Mouse (Mus musculus) hindbrain, postnatal 0 days (tissue): ENCODE data around the gene Nutf2-ps1. TPM values are rescaled to one million over a fixed set of nuclear protein-coding genes. Genes with fewer than 3 reads are reported as not detected.

Experiments
- ATAC-seq: fragments of 200-750 bp; cut with Nextera tagmentation; 2 replicates; pipeline ENCODE4 v1.8.0; 2017; ENCODE audit warnings: mild to moderate bottlenecking, moderate TSS enrichment, moderate library complexity
- DNase-seq: peaks from one replicate; pipeline ENCODE4 v3.0.0-alpha.2; 2015; ENCODE audit warnings: low spot score
- H3K27ac ChIP-seq: fragments of 300-500 bp; sonication (generic); 2 replicates; pipeline ENCODE4 v1.5.1; 2014; ENCODE audit warnings: mild to moderate bottlenecking
- H3K27me3 ChIP-seq: fragments of 300-500 bp; sonication (generic); 2 replicates; pipeline ENCODE4 v1.6.1; 2014; ENCODE audit warnings: low read length, mixed read lengths; ENCODE audit not compliant: insufficient read depth
- H3K36me3 ChIP-seq: fragments of 300-500 bp; sonication (generic); 2 replicates; pipeline ENCODE4 v1.6.1; 2014; ENCODE audit warnings: low read length, mixed read lengths; ENCODE audit not compliant: insufficient read depth
- H3K4me1 ChIP-seq: fragments of 300-500 bp; sonication (generic); 2 replicates; pipeline ENCODE4 v1.6.1; 2014; ENCODE audit warnings: antibody characterized with exemption, low read length, mixed read lengths; ENCODE audit not compliant: insufficient read depth
- H3K4me2 ChIP-seq: fragments of 300-500 bp; sonication (generic); 2 replicates; pipeline ENCODE4 v1.6.1; 2014; ENCODE audit warnings: low read depth, mild to moderate bottlenecking, low read length, moderate library complexity, mixed read lengths
- H3K4me3 ChIP-seq: fragments of 300-500 bp; sonication (generic); 2 replicates; pipeline ENCODE4 v1.5.1; 2014; ENCODE audit warnings: low read length
- H3K9ac ChIP-seq: fragments of 300-500 bp; sonication (generic); replicated peaks from 2 replicates; pipeline ENCODE4 v1.6.1; 2014; ENCODE audit warnings: mild to moderate bottlenecking, low read length, moderate library complexity, mixed read lengths
- H3K9me3 ChIP-seq: fragments of 300-500 bp; sonication (generic); 2 replicates; pipeline ENCODE4 v1.6.1; 2016; ENCODE audit warnings: low read length, mixed read lengths
- CTCF ChIP-seq: IDR thresholded peaks from 2 replicates; pipeline ENCODE4 v1.5.1; 2016; ENCODE audit warnings: antibody characterized with exemption, control low read depth, low read depth
- WGBS: fragments of 180-500 bp; shearing (Covaris S2); extraction: QIAGEN DNeasy Blood & Tissue Kit; methylation state at CpG from one replicate; pipeline ENCODE4 v1.1.7; 2014; 5-methylcytosine and 5-hydroxymethylcytosine counted together
- polyA plus RNA-seq: library from polyadenylated mRNA; unstranded; fragments of >200 nt; fragmentation: Nextera tagmentation; extraction: Ambion mirVana; gene quantifications from 2 replicates; pipeline ENCODE4 v1.2.1, GENCODE M21; 2015
- total RNA-seq: library from RNA; depleted of rRNA; stranded (reverse); fragments of >200 nt; gene quantifications from 2 replicates; pipeline ENCODE4 v1.2.3, GENCODE M21; 2014; rRNA removed

The Nutf2-ps1 gene
- total and polyA plus RNA-seq, 2 experiments from 2014 or later, result 106 to 225 TPM

DNA sequence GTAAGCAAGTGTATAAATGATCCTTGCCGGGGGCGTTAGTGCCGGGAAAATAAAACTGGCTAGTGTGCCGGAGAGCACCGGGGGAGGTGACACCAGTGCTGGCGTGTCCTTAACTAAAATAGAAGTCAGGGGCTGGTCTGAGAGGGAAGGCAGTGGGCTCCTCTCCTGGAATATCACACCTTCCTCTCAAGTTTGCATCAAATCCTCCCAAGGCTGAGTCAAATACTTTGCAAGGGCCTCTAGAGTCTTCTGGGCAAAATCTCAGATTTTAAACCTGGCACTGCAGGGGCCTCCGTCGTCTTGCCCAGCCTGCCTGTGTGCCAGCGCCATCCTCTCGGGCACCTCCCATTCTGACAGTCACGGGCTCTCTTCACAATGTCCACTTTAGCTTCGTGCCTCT, 37.9 kb downstream of the Nutf2-ps1 start:
- Histone ChIP-seq H3K4me1 (no peaks in the 10 kb centered on the region), H3K36me3 (no peaks in the 10 kb centered on the region), H3K27me3 (no peaks in the 10 kb centered on the region), H3K27ac (no peak overlapping the region), H3K9me3 (no peaks in the 10 kb centered on the region), H3K4me2 (no peak overlapping the region), H3K9ac (no peak overlapping the region), H3K4me3 (no peak overlapping the region)
- ATAC-seq (no peak), DNase-seq (no peak)
- TF ChIP-seq CTCF, result no peak
- 68% methylated on average over 12 of the region's 12 CpGs for whole genome bisulfite sequencing

DNA sequence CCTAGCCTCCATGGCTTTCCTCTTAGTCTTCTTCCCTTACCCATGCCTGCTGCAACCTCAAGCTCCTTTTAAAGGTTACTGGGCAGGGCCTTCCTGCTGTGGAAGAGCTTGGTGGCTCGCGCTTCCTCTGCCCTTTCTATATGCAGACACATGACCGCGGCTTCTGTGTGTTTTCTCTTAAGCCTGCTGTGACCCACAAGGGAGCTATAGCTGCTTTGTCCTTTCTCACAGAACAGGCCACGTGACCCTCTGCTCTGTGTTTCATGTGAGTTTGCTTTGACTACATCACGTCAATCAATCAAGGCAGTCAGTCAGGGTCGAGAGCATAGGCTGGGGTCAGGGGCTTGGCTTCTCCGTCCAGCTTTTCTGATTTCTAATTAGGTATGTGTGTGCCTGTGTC, 41.3 kb downstream of the Nutf2-ps1 start:
- no peaks in the 10 kb centered on the region for H3K4me1 ChIP-seq
- no peak overlapping the region for H3K27ac ChIP-seq
- DNase-seq, result no peak
- WGBS, result 21% methylated on average over 8 of the region's 8 CpGs
- no peaks in the 10 kb centered on the region for H3K27me3 ChIP-seq
- H3K4me2 ChIP-seq, result no peak overlapping the region
- no peak overlapping the region for H3K4me3 ChIP-seq
- no peak overlapping the region for H3K9ac ChIP-seq
- H3K36me3 ChIP-seq, result no peaks in the 10 kb centered on the region
- no peaks in the 10 kb centered on the region for H3K9me3 ChIP-seq
- ATAC-seq, result no peak
- TF ChIP-seq CTCF, result no peak

DNA sequence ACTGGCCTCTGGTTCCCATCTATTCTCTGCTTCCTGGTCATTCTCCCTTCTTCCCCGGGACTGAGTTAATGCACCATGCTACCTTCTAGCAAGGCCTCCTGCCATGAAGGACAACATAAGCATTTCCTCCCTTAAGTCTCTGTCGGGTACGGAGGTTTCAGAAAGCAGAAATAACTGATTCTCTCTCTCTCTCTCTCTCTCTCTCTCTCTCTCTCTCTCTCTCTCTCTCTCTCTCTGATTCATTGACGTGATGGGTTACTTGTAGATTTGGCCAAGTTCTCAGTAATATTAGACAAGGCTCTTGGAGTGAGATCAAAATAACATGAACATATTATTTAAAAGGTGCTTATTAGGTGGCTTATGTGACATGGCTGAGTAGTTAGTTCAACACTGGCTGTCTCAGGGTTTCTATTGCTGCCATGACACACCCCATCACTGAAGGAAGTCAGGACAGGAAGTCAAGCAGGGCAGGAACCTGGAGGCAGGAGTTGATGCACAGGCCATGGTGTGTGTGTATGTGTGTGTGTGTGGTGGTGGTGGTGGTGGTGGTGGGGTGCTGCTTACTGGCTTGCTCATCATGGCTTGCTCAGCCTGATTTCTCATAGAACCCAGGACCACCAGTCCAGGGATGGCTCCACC, 43.8 kb downstream of the Nutf2-ps1 start:
- TF ChIP-seq CTCF, result no peak

DNA sequence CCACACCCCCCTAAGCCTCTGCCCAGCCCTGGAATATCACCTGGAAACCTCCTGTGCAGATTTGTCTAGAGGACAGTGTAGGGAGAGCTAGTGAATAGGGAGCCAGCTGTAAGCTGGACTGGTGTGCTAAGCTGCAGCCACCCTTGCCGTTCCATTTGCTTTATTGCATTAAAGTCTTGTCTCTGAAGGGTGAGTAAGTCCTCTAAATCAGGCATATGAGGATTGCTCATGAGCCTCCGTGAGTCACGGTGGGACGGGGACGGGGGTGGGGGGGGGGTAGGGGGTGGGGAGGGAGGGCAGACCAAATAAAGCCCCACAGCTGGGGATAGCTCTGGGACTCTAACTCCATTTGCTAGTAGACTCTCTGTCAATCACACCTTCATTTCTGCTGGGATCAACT, 45.3 kb downstream of the Nutf2-ps1 start:
- no peak for TF ChIP-seq CTCF
- WGBS, result 52% methylated on average over 5 of the region's 5 CpGs
- Histone ChIP-seq H3K4me2 (no peak overlapping the region), H3K9ac (no peak overlapping the region), H3K27ac (no peak overlapping the region), H3K9me3 (no peaks in the 10 kb centered on the region), H3K27me3 (no peaks in the 10 kb centered on the region), H3K36me3 (0 out of 2 replicates have a peak, but pooled peaks cover 9% of the 10 kb centered on the region), H3K4me1 (no peaks in the 10 kb centered on the region), H3K4me3 (no peak overlapping the region)
- DNase-seq (no peak), ATAC-seq (no peak)

More for the DNA sequence above, 43.8 kb downstream of the Nutf2-ps1 start:
- 0 out of 2 replicates have a peak, but pooled peaks cover 9% of the 10 kb centered on the region for H3K36me3 ChIP-seq
- no peak overlapping the region for H3K4me2 ChIP-seq
- no peaks in the 10 kb centered on the region for H3K9me3 ChIP-seq
- ATAC-seq (no peak), DNase-seq (no peak)
- no peak overlapping the region for H3K4me3 ChIP-seq
- H3K9ac ChIP-seq, result no peak overlapping the region
- no peak overlapping the region for H3K27ac ChIP-seq
- 71% methylated on average over 4 of the region's 4 CpGs for WGBS
- no peaks in the 10 kb centered on the region for H3K4me1 ChIP-seq
- H3K27me3 ChIP-seq, result no peaks in the 10 kb centered on the region

DNA sequence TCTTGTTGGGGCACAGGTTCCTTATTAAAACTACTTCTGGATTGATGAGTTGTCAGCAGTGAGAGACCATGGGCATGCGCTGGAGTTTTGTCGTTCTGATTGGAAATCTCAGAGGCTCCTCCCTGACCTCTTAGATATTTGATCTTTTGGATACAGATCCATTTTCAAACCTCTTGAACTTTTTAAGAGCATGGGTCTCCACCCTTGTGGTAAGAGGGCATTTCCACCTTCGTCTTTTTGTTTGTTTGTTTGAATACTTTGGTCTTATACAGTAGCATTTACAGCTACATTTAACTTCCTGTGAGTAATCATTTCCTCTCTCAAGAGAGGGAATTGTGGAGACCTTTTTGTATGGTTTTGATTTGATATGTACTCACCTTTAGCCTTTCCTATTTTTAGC, 49.6 kb downstream of the Nutf2-ps1 start:
- H3K27ac ChIP-seq, result no peak overlapping the region
- H3K36me3 ChIP-seq, result 0 out of 2 replicates have a peak, but pooled peaks cover 9% of the 10 kb centered on the region
- WGBS, result 87% methylated on average over 3 of the region's 3 CpGs

DNA sequence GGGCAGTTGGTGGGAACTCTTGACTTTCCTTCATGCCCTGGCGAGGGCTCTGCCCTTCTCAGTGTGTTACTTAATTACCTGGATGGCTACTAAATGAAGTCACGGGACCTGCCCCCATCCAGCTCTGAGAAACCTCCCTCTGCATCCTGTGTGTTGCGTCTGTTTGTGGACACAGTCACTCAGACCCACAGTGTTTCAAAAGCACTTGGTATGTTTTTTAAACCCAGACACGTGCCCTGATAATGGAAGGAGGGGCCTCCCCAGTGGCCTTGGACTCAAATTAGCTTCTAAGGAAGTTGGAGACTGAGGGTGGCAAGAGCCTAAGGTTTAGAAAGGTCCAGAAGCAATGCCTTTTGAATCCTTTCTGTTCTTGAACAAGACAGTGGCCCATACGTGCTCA, 50.1 kb downstream of the Nutf2-ps1 start:
- ATAC-seq (no peak), DNase-seq (no peak)
- Histone ChIP-seq H3K27me3 (no peaks in the 10 kb centered on the region), H3K9ac (no peak overlapping the region), H3K36me3 (0 out of 2 replicates have a peak, but pooled peaks cover 9% of the 10 kb centered on the region), H3K9me3 (no peaks in the 10 kb centered on the region), H3K4me2 (no peak overlapping the region), H3K27ac (no peak overlapping the region), H3K4me3 (no peak overlapping the region), H3K4me1 (no peaks in the 10 kb centered on the region)
- WGBS, result 79% methylated on average over 5 of the region's 5 CpGs
- TF ChIP-seq CTCF, result no peak

More for the DNA sequence above, 49.6 kb downstream of the Nutf2-ps1 start:
- Histone ChIP-seq H3K27me3 (no peaks in the 10 kb centered on the region), H3K9ac (no peak overlapping the region), H3K9me3 (no peaks in the 10 kb centered on the region), H3K4me2 (no peak overlapping the region), H3K4me3 (no peak overlapping the region), H3K4me1 (no peaks in the 10 kb centered on the region)
- ATAC-seq, result no peak
- TF ChIP-seq CTCF, result no peak
- DNase-seq, result no peak

Other genes starting within 250 kb of the Nutf2-ps1 start
- not detected in 2 replicates for gene Gm10197, start 217.3 kb downstream of the Nutf2-ps1 start, total RNA-seq
- gene Gm10197, start 217.3 kb downstream of the Nutf2-ps1 start, polyA plus RNA-seq, result not detected in 2 replicates
- 9.7 and 14.7 TPM in 2 replicates for gene Smndc1, start 198.5 kb downstream of the Nutf2-ps1 start, total RNA-seq
- gene Smndc1, start 198.5 kb downstream of the Nutf2-ps1 start, polyA plus RNA-seq, result 34.4 and 35.3 TPM in 2 replicates
- 20.3 and 26.0 TPM in 2 replicates for gene Dusp5, start 60.0 kb downstream of the Nutf2-ps1 start, total RNA-seq
- 9.8 and 12.7 TPM in 2 replicates for gene Dusp5, start 60.0 kb downstream of the Nutf2-ps1 start, polyA plus RNA-seq
- gene Smc3, start 11.3 kb upstream of the Nutf2-ps1 start, total RNA-seq, result 15.3 and 18.1 TPM in 2 replicates
- gene Smc3, start 11.3 kb upstream of the Nutf2-ps1 start, polyA plus RNA-seq, result 44.1 and 49.1 TPM in 2 replicates
- gene Rbm20, start 88.2 kb upstream of the Nutf2-ps1 start, total RNA-seq, result 0.93 and 1.9 TPM in 2 replicates
- gene Rbm20, start 88.2 kb upstream of the Nutf2-ps1 start, polyA plus RNA-seq, result 0.76 and 0.86 TPM in 2 replicates